Mouse (Mus musculus): ENCODE results near the gene Gpr1. TPM values are rescaled to one million over a fixed set of nuclear protein-coding genes. Genes with fewer than 3 reads are reported as not detected.

Gpr1 gene
- total and polyA plus RNA-seq, 3 experiments: 0.02 to 0.16 TPM; not detected in 1

- no peaks in the 10 kb centered on the region for H3K9me3 ChIP-seq (replicated peaks)
- peaks cover 3% of the 10 kb centered on the region; the same call in 1 of the 2 replicates for H3K4me1 ChIP-seq (ENCODE audit: insufficient read depth, low read depth, low read length)
- TF ChIP-seq CTCF (IDR thresholded peaks at IDR 0.05; ENCODE audit: low read depth, low read length): no peak
- TF ChIP-seq POLR2AphosphoS5 (IDR thresholded peaks at IDR 0.05; ENCODE audit: insufficient replicate concordance, low read depth, low read length): no peak
- no peak for TF ChIP-seq GATA1 (IDR thresholded peaks at IDR 0.05; ENCODE audit: borderline replicate concordance, low read length)
- TF ChIP-seq GATA2 (IDR thresholded peaks at IDR 0.05; ENCODE audit: borderline replicate concordance, low read depth, low read length): no peak
- no peak for TF ChIP-seq TAL1 (conservative IDR thresholded peaks at IDR 0.05; ENCODE audit: low read depth, low read length)
- peaks cover 30% of the 10 kb centered on the region for H3K27me3 ChIP-seq (ENCODE audit: insufficient read depth, low read length)
- ATAC-seq (ENCODE audit: extremely low read depth, insufficient number of reproducible peaks, low FRiP score, poor library complexity, severe bottlenecking) (no peak), DNase-seq (ENCODE audit: low spot score) (no peak)
- no peak overlapping the region for H3K4me3 ChIP-seq (ENCODE audit: low read depth, low read length)
- H3K36me3 ChIP-seq (replicated peaks): no peaks in the 10 kb centered on the region
Measured at GRCm38 (mm10) chr1:63201672-63202071, 12.7 kb downstream of the Gpr1 start.

GRCm38 (mm10) chr1:63200322-63200721 lies 14.0 kb downstream of the Gpr1 start:
- Histone ChIP-seq H3K27me3 (ENCODE audit: insufficient read depth, low read length) (peaks cover 31% of the 10 kb centered on the region), H3K9me3 (replicated peaks) (no peaks in the 10 kb centered on the region), H3K4me3 (ENCODE audit: low read depth, low read length) (no peak overlapping the region), H3K4me1 (ENCODE audit: insufficient read depth, low read depth, low read length) (peaks cover 3% of the 10 kb centered on the region; the same call in 1 of the 2 replicates), H3K36me3 (replicated peaks) (no peaks in the 10 kb centered on the region)
- DNase-seq (ENCODE audit: low spot score) (no peak), ATAC-seq (ENCODE audit: extremely low read depth, insufficient number of reproducible peaks, low FRiP score, poor library complexity, severe bottlenecking) (no peak)
- TF ChIP-seq TAL1 (conservative IDR thresholded peaks at IDR 0.05; ENCODE audit: low read depth, low read length) (no peak), GATA1 (IDR thresholded peaks at IDR 0.05; ENCODE audit: borderline replicate concordance, low read length) (no peak), CTCF (IDR thresholded peaks at IDR 0.05; ENCODE audit: low read depth, low read length) (no peak), GATA2 (IDR thresholded peaks at IDR 0.05; ENCODE audit: borderline replicate concordance, low read depth, low read length) (no peak), POLR2AphosphoS5 (IDR thresholded peaks at IDR 0.05; ENCODE audit: insufficient replicate concordance, low read depth, low read length) (no peak)

GRCm38 (mm10) chr1:63199387-63199786 lies 15.0 kb downstream of the Gpr1 start:
- Histone ChIP-seq H3K4me1 (ENCODE audit: insufficient read depth, low read depth, low read length) (peaks cover 3% of the 10 kb centered on the region; the same call in 1 of the 2 replicates), H3K9me3 (replicated peaks) (no peaks in the 10 kb centered on the region), H3K36me3 (replicated peaks) (no peaks in the 10 kb centered on the region), H3K4me3 (ENCODE audit: low read depth, low read length) (no peak overlapping the region), H3K27me3 (ENCODE audit: insufficient read depth, low read length) (peaks cover 24% of the 10 kb centered on the region)
- DNase-seq (ENCODE audit: low spot score): no peak
- no peak for TF ChIP-seq GATA2 (IDR thresholded peaks at IDR 0.05; ENCODE audit: borderline replicate concordance, low read depth, low read length)
- TF ChIP-seq TAL1 (conservative IDR thresholded peaks at IDR 0.05; ENCODE audit: low read depth, low read length): no peak
- TF ChIP-seq CTCF (IDR thresholded peaks at IDR 0.05; ENCODE audit: low read depth, low read length): no peak
- no peak for TF ChIP-seq GATA1 (IDR thresholded peaks at IDR 0.05; ENCODE audit: borderline replicate concordance, low read length)
- no peak for TF ChIP-seq POLR2AphosphoS5 (IDR thresholded peaks at IDR 0.05; ENCODE audit: insufficient replicate concordance, low read depth, low read length)
- no peak for ATAC-seq (ENCODE audit: extremely low read depth, insufficient number of reproducible peaks, low FRiP score, poor library complexity, severe bottlenecking)

GRCm38 (mm10) chr1:63195848-63196512 lies 18.4 kb downstream of the Gpr1 start:
- Histone ChIP-seq H3K4me1 (ENCODE audit: insufficient read depth, low read depth, low read length) (no peaks in the 10 kb centered on the region), H3K27me3 (ENCODE audit: insufficient read depth, low read length) (peaks cover 16% of the 10 kb centered on the region), H3K4me3 (ENCODE audit: low read depth, low read length) (no peak overlapping the region), H3K9me3 (replicated peaks) (no peaks in the 10 kb centered on the region), H3K36me3 (replicated peaks) (no peaks in the 10 kb centered on the region)
- ATAC-seq (ENCODE audit: extremely low read depth, insufficient number of reproducible peaks, low FRiP score, poor library complexity, severe bottlenecking): no peak
- TF ChIP-seq GATA1 (IDR thresholded peaks at IDR 0.05; ENCODE audit: borderline replicate concordance, low read length): no peak
- no peak for TF ChIP-seq GATA2 (IDR thresholded peaks at IDR 0.05; ENCODE audit: borderline replicate concordance, low read depth, low read length)
- no peak for TF ChIP-seq TAL1 (conservative IDR thresholded peaks at IDR 0.05; ENCODE audit: low read depth, low read length)
- TF ChIP-seq POLR2AphosphoS5 (IDR thresholded peaks at IDR 0.05; ENCODE audit: insufficient replicate concordance, low read depth, low read length): no peak
- no peak for TF ChIP-seq CTCF (IDR thresholded peaks at IDR 0.05; ENCODE audit: low read depth, low read length)
- DNase-seq (ENCODE audit: low spot score): no peak

GRCm38 (mm10) chr1:63192306-63193065 lies 21.9 kb downstream of the Gpr1 start:
- TF ChIP-seq TAL1 (conservative IDR thresholded peaks at IDR 0.05; ENCODE audit: low read depth, low read length): no peak
- Histone ChIP-seq H3K4me1 (ENCODE audit: insufficient read depth, low read depth, low read length) (no peaks in the 10 kb centered on the region), H3K9me3 (replicated peaks) (no peaks in the 10 kb centered on the region), H3K4me3 (ENCODE audit: low read depth, low read length) (no peak overlapping the region), H3K27me3 (ENCODE audit: insufficient read depth, low read length) (peaks cover 5% of the 10 kb centered on the region; the same call in 1 of the 2 replicates), H3K36me3 (replicated peaks) (no peaks in the 10 kb centered on the region)
- DNase-seq (ENCODE audit: low spot score) (no peak), ATAC-seq (ENCODE audit: extremely low read depth, insufficient number of reproducible peaks, low FRiP score, poor library complexity, severe bottlenecking) (no peak)

GRCm38 (mm10) chr1:63190851-63191250 lies 23.5 kb downstream of the Gpr1 start:
- no peak for ATAC-seq (ENCODE audit: extremely low read depth, insufficient number of reproducible peaks, low FRiP score, poor library complexity, severe bottlenecking)
- Histone ChIP-seq H3K4me1 (ENCODE audit: insufficient read depth, low read depth, low read length) (no peaks in the 10 kb centered on the region), H3K9me3 (replicated peaks) (no peaks in the 10 kb centered on the region), H3K27me3 (ENCODE audit: insufficient read depth, low read length) (peaks cover 3% of the 10 kb centered on the region; the same call in 1 of the 2 replicates), H3K4me3 (ENCODE audit: low read depth, low read length) (no peak overlapping the region), H3K36me3 (replicated peaks) (no peaks in the 10 kb centered on the region)
- DNase-seq (ENCODE audit: low spot score): no peak
- TF ChIP-seq TAL1 (conservative IDR thresholded peaks at IDR 0.05; ENCODE audit: low read depth, low read length) (no peak), POLR2AphosphoS5 (IDR thresholded peaks at IDR 0.05; ENCODE audit: insufficient replicate concordance, low read depth, low read length) (no peak), CTCF (IDR thresholded peaks at IDR 0.05; ENCODE audit: low read depth, low read length) (no peak), GATA1 (IDR thresholded peaks at IDR 0.05; ENCODE audit: borderline replicate concordance, low read length) (no peak), GATA2 (IDR thresholded peaks at IDR 0.05; ENCODE audit: borderline replicate concordance, low read depth, low read length) (no peak)
